Mouse (Mus musculus): Measurements from ENCODE around the gene Cdc6. TPM values are rescaled to one million over a fixed set of nuclear protein-coding genes. Genes with fewer than 3 reads are reported as not detected.

The Cdc6 gene
- polyA plus RNA-seq, 1 experiment, result 0.65 TPM

DNA sequence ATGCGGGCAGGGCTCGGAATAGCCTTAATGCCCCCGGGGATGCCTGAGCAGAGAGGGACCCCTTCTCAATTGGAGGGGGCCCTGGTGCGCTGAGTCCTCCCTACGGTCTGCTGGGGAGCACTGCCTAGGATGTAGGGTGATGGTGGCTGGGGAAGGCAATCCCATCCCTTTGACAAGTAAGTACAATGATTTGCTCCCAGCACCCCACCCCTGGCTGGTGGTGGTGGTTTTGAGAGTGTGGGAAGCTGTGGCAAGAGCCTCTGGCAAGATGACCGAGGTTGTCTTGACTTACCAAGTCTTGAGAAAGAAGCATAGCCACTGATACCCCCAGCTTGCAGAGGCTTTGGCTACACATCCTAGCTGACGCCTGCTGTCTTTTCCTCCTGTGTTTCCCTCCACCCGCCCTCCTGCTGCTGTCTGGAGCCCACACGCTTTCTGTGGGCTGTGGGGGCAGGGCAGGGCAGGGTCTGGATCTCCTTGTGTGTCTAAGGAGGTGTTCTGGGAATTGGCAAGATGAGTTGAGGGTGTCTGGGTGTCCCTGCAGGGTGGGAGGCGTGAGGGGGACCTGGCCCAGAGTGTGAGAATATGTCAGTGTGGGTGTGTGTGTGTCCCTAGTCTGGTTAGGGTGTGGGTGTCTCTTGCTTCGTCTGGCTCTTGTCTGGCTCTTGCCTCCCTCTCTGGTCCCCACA, 32.5 kb downstream of the Cdc6 start:
- 70% methylated on average over 11 of the region's 11 CpGs for WGBS
- no peak for TF ChIP-seq CTCF (IDR thresholded peaks at IDR 0.05; ENCODE audit: extremely low read depth, insufficient read length, insufficient replicate concordance, low read depth, low read length)
- no peak for TF ChIP-seq POLR2A (IDR thresholded peaks at IDR 0.05; ENCODE audit: low read depth, low read length)
- H3K4me1 ChIP-seq (ENCODE audit: control insufficient read depth, insufficient read depth, insufficient read length, low read length), result peaks cover 58% of the 10 kb centered on the region
- peak overlapping the region; percentile 33 for H3K27ac ChIP-seq (ENCODE audit: insufficient read depth, low read depth, low read length)
- peak overlapping the region; percentile 95 for H3K4me3 ChIP-seq (ENCODE audit: low read depth, low read length)
- no peaks in the 10 kb centered on the region for H3K27me3 ChIP-seq (ENCODE audit: control insufficient read depth, insufficient read depth, low read length)
- H3K36me3 ChIP-seq (ENCODE audit: control insufficient read depth, insufficient read depth, low read length), result no peaks in the 10 kb centered on the region

DNA sequence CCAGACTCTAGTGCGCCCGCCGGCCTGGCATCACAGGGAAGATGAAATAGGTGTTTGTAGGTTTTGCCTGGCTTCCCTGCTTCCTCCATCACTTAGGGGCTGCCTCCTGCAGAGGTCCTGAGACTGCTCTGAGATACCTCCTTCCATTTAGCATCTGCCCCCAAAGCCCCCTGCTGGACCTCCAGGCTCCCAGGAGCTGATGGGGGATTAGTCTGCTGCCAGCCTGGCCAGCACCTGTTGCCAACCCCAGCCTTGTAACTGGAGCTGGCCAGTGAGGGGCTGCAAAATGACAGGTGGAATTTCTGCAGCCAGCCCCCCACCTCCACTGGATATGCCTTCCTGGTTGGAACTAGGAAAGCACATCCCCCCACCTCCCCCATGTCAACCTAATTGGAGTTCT, 33.2 kb downstream of the Cdc6 start:
- no peaks in the 10 kb centered on the region for H3K36me3 ChIP-seq (ENCODE audit: control insufficient read depth, insufficient read depth, low read length)
- peaks cover 59% of the 10 kb centered on the region for H3K4me1 ChIP-seq (ENCODE audit: control insufficient read depth, insufficient read depth, insufficient read length, low read length)
- peak overlapping the region; percentile 60 for H3K27ac ChIP-seq (ENCODE audit: insufficient read depth, low read depth, low read length)
- WGBS, result 45% methylated on average over 3 of the region's 3 CpGs
- H3K27me3 ChIP-seq (ENCODE audit: control insufficient read depth, insufficient read depth, low read length), result no peaks in the 10 kb centered on the region
- H3K4me3 ChIP-seq (ENCODE audit: low read depth, low read length), result peak overlapping the region; percentile 95
- TF ChIP-seq POLR2A (IDR thresholded peaks at IDR 0.05; ENCODE audit: low read depth, low read length) (no peak), CTCF (IDR thresholded peaks at IDR 0.05; ENCODE audit: extremely low read depth, insufficient read length, insufficient replicate concordance, low read depth, low read length) (no peak)

DNA sequence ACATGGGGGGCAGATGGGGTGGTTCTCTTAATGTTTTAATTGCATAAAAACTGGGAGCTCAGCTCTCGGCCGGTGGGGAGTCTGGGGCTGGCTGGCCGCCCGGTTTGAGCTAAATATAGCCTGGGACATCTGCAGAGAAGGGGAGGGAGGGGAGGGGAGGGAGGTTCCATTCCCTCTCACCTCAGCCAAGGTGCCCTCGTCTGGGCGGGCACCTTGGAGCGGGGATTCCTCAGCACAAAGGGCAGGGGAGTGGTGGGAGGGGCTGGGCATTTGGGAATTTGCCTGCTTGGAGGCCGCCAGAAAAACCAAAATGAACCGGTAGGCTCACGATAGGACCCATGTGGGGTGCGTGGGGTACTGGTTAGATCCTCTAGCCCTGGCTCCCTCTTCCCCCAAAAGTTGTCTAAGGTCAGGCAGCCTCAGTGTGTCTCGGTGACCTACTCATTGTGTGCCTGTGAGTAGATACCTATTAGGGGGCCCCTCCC, 33.8 kb downstream of the Cdc6 start:
- under 1% methylated on average over 12 of the region's 12 CpGs for WGBS
- H3K27ac ChIP-seq (ENCODE audit: insufficient read depth, low read depth, low read length), result peak overlapping the region; percentile 87
- H3K4me3 ChIP-seq (ENCODE audit: low read depth, low read length), result peak overlapping the region; percentile 95
- no peaks in the 10 kb centered on the region for H3K36me3 ChIP-seq (ENCODE audit: control insufficient read depth, insufficient read depth, low read length)
- TF ChIP-seq POLR2A (IDR thresholded peaks at IDR 0.05; ENCODE audit: low read depth, low read length) (no peak), CTCF (IDR thresholded peaks at IDR 0.05; ENCODE audit: extremely low read depth, insufficient read length, insufficient replicate concordance, low read depth, low read length) (no peak)
- H3K4me1 ChIP-seq (ENCODE audit: control insufficient read depth, insufficient read depth, insufficient read length, low read length), result peaks cover 59% of the 10 kb centered on the region
- no peaks in the 10 kb centered on the region for H3K27me3 ChIP-seq (ENCODE audit: control insufficient read depth, insufficient read depth, low read length)

DNA sequence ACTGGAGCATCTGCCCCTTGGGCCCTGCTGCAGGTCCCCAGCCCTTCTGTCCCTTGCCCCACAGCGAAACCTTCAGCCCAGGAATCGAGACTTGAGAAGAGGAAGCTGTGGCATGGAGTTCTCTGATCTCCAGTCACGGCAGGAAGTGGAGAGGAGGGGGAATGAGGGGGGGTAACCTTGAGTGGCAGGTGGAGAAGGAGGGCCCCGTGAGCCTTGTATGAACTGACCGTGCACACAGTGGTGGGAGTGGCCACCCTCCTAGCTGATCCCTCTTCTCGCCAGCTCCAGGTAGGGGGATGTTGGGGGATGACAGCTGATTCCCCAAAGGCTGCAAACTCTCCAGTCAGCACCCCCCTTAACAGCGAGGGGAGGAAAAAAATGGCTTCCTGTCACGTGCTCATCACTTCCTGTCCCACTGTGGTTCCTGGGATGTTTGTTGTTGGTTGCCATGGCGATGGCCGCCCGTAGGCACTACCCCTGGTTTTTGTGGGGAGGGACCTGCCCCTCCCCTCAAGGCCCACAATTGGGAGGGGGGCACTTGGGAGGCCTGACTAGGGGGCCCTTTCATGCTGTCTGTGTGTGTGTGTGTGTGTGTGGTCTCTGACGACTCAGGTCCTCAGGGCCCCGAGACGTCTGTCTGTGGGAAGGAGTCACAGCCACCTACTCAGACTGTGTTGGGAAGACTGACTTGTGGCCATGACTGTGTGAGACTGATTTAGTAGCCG, 34.4 kb downstream of the Cdc6 start:
- Histone ChIP-seq H3K27ac (ENCODE audit: insufficient read depth, low read depth, low read length) (peak overlapping the region; percentile 87), H3K36me3 (ENCODE audit: control insufficient read depth, insufficient read depth, low read length) (no peaks in the 10 kb centered on the region), H3K4me1 (ENCODE audit: control insufficient read depth, insufficient read depth, insufficient read length, low read length) (peaks cover 58% of the 10 kb centered on the region), H3K4me3 (ENCODE audit: low read depth, low read length) (peak overlapping the region; percentile 95), H3K27me3 (ENCODE audit: control insufficient read depth, insufficient read depth, low read length) (no peaks in the 10 kb centered on the region)
- TF ChIP-seq CTCF (IDR thresholded peaks at IDR 0.05; ENCODE audit: extremely low read depth, insufficient read length, insufficient replicate concordance, low read depth, low read length) (no peak), POLR2A (IDR thresholded peaks at IDR 0.05; ENCODE audit: low read depth, low read length) (no peak)
- WGBS, result 18% methylated on average over 15 of the region's 15 CpGs

DNA sequence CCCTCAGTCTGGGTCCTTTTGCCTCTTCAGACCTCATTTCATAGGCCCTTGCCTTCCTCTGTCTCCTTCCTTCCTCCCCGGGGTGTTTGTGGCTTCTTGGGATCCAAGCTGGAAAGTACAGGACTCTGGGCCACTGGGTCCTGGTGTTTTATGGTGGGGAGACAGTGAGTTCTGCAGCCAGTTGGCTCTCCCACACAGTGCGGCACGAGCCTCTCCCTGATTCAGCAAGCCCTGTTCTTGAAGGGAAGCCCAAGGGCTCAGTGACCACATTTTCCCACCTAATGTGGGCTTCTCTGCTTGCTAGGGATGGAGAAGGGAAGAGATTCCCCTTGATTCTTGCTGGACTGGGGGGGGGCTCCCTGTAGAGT, 34.9 kb downstream of the Cdc6 start:
- Histone ChIP-seq H3K27ac (ENCODE audit: insufficient read depth, low read depth, low read length) (peak overlapping the region; percentile 87), H3K4me3 (ENCODE audit: low read depth, low read length) (peak overlapping the region; percentile 95), H3K4me1 (ENCODE audit: control insufficient read depth, insufficient read depth, insufficient read length, low read length) (peaks cover 62% of the 10 kb centered on the region), H3K27me3 (ENCODE audit: control insufficient read depth, insufficient read depth, low read length) (no peaks in the 10 kb centered on the region), H3K36me3 (ENCODE audit: control insufficient read depth, insufficient read depth, low read length) (no peaks in the 10 kb centered on the region)
- TF ChIP-seq POLR2A (IDR thresholded peaks at IDR 0.05; ENCODE audit: low read depth, low read length) (no peak), CTCF (IDR thresholded peaks at IDR 0.05; ENCODE audit: extremely low read depth, insufficient read length, insufficient replicate concordance, low read depth, low read length) (no peak)
- 53% methylated on average over 3 of the region's 3 CpGs for WGBS

DNA sequence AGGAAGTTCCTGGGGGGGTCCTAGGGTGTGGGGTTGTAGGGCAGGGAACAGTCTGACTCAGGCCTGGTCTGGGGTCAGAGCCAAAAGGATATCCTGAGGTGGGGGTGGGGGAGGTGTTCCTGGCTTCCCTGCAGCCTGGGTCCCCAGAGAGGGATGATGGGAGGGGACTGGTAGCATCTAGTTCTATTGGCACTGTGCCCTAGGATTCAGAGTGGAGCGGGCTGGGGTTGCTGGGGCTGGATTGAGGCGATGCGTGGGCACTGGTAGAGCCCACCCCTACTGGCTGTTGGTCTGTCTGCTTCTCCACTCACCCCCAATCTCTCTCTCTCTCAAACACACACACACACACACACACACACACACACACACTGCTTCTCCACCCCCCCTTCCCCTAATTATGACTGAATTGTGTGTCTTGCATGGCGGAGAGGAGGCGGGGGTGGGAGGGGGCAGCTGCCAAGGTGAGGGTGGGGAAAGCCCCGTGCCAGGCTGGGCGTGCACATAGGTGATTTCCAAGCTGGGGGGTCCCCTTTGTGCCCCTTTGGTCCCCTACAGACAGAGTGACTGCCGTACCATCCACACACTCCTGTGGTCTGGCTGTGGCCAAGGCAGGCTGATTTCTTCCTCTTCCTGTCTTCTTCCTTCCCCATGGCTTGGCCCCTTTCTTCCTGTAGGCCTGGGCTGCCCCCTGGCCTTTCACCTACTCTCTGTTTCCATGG, 35.5 kb downstream of the Cdc6 start:
- WGBS, result 73% methylated on average over 8 of the region's 8 CpGs
- Histone ChIP-seq H3K36me3 (ENCODE audit: control insufficient read depth, insufficient read depth, low read length) (no peaks in the 10 kb centered on the region), H3K4me1 (ENCODE audit: control insufficient read depth, insufficient read depth, insufficient read length, low read length) (peaks cover 66% of the 10 kb centered on the region), H3K27ac (ENCODE audit: insufficient read depth, low read depth, low read length) (peak overlapping the region; percentile 87), H3K4me3 (ENCODE audit: low read depth, low read length) (no peak overlapping the region), H3K27me3 (ENCODE audit: control insufficient read depth, insufficient read depth, low read length) (no peaks in the 10 kb centered on the region)
- TF ChIP-seq POLR2A (IDR thresholded peaks at IDR 0.05; ENCODE audit: low read depth, low read length) (0 out of 2 replicates have a peak, but pooled peaks have one; percentile 18), CTCF (IDR thresholded peaks at IDR 0.05; ENCODE audit: extremely low read depth, insufficient read length, insufficient replicate concordance, low read depth, low read length) (no peak)

Measured in small intestine, adult 2 months (tissue).